Comparison of ENCODE assay signal across 9 mouse cellular contexts in the genomic region with DNA sequence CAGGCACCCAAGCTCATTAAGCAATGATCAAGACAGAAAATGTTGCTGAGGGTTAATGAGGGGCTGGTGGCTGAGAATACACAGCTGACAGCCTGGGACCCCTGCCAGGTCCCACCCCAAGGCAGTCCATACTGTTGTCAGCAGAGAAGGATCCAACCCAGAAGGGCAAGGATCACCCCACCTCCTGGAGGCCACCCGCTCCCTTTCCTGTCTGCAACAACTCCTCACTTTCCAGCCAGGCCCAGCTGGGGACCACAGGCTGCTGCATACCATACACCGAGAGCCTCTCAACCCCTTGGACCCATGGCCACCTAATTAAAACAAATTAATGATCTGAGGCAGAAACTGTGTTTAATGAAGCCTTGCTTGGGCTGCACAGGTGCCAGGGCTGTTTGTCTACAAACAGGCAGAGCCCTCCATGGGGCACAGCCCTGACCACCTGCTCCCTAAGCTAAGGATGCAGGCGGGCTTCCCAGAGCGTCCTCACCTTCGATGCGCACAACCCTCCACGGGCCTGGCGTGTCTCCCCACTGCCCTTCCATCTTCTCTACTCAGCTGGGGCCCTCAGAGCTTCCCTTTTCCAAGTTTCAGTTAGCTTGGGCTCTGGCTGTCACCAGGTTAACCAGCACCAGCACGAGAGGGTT. TPM values are rescaled to one million over a fixed set of nuclear protein-coding genes. Genes with fewer than 3 reads are reported as not detected.
A peak's percentile ranks its signal among the peaks of the same experiment; 100 is the strongest.
DNase-seq lines count a peak whose midpoint lies in the region; ATAC-seq lines count a peak whose summit lies in the region.
"Had no signal": no experiment of that assay in that cellular context is flagged by ENCODE, and none has a peak within 500 bp of the region (broad histone marks: within the 10 kb centered on the region; RNA-seq: fewer than 3 reads in every experiment).

No protein-coding gene starts in this region.

- no peaks in the 10 kb centered on the region for H3K4me1 ChIP-seq in heart, embryonic 15.5 days (replicated peaks)
- H3K4me1 ChIP-seq in neural tube, embryonic 12.5 days = no peaks in the 10 kb centered on the region; the same call in 1 of the 2 replicates
- peaks cover 5% of the 10 kb centered on the region; the same call in 1 of the 2 replicates for H3K4me1 ChIP-seq in intestine, embryonic 16.5 days (ENCODE audit: control insufficient read depth, insufficient read depth, low read length)

- H3K4me3 ChIP-seq in heart, embryonic 15.5 days = no peak overlapping the region
- H3K4me3 ChIP-seq in neural tube, embryonic 12.5 days = no peak overlapping the region
- H3K4me3 ChIP-seq in intestine, embryonic 16.5 days (ENCODE audit: low read length) = no peak overlapping the region

- H3K27ac ChIP-seq in heart, embryonic 15.5 days = no peak overlapping the region
- no peak overlapping the region for H3K27ac ChIP-seq in neural tube, embryonic 12.5 days
- 0 out of 2 replicates have a peak overlapping the region, but pooled peaks have one; percentile 17 for H3K27ac ChIP-seq in intestine, embryonic 16.5 days (ENCODE audit: low read length)

- H3K9me3 ChIP-seq in heart, embryonic 15.5 days (replicated peaks) = no peaks in the 10 kb centered on the region
- H3K9me3 ChIP-seq in neural tube, embryonic 12.5 days = no peaks in the 10 kb centered on the region
- no peaks in the 10 kb centered on the region for H3K9me3 ChIP-seq in intestine, embryonic 16.5 days (ENCODE audit: control insufficient read depth, low read length)

- H3K9ac ChIP-seq in heart, embryonic 15.5 days = no peak overlapping the region
- no peak overlapping the region for H3K9ac ChIP-seq in neural tube, embryonic 12.5 days
- no peak overlapping the region for H3K9ac ChIP-seq in intestine, embryonic 16.5 days (ENCODE audit: low read depth, low read length)

- H3K27me3 ChIP-seq in heart, embryonic 15.5 days = no peaks in the 10 kb centered on the region
- no peaks in the 10 kb centered on the region for H3K27me3 ChIP-seq in neural tube, embryonic 12.5 days (replicated peaks)
- H3K27me3 ChIP-seq in intestine, embryonic 16.5 days (replicated peaks; ENCODE audit: control insufficient read depth, insufficient read depth, low read length) = no peaks in the 10 kb centered on the region

- H3K36me3 ChIP-seq in heart, embryonic 15.5 days = no peaks in the 10 kb centered on the region
- no peaks in the 10 kb centered on the region for H3K36me3 ChIP-seq in neural tube, embryonic 12.5 days
- no peaks in the 10 kb centered on the region for H3K36me3 ChIP-seq in intestine, embryonic 16.5 days (ENCODE audit: control insufficient read depth, insufficient read depth, low read length)

- 0 out of 2 replicates have a peak, but pooled peaks have one; percentile 35 for ATAC-seq in heart, embryonic 15.5 days (replicated peaks; ENCODE audit: insufficient number of reproducible peaks, insufficient read depth, low FRiP score, low read depth)
- peak; percentile 56 for ATAC-seq in neural tube, embryonic 12.5 days (ENCODE audit: low FRiP score, low read depth)
- peak; percentile 83 for ATAC-seq in intestine, embryonic 16.5 days

- 69% methylated on average over 9 of the region's 9 CpGs for WGBS in heart, embryonic 15.5 days
- 71% methylated on average over 9 of the region's 9 CpGs for WGBS in neural tube, embryonic 12.5 days
- 66% methylated on average over 9 of the region's 9 CpGs for WGBS in intestine, embryonic 16.5 days

- H3K4me2 ChIP-seq in heart, embryonic 15.5 days = no peak overlapping the region
- H3K4me2 ChIP-seq in neural tube, embryonic 12.5 days (replicated peaks) = no peak overlapping the region
- no peak overlapping the region for H3K4me2 ChIP-seq in intestine, embryonic 16.5 days (ENCODE audit: low read depth, low read length)

- DNase-seq in heart, adult 11 months = no peak
- no peak for DNase-seq in neural tube, embryonic 10.5 days (ENCODE audit: extremely low spot score, low spot score)
- peak; percentile 35 for DNase-seq in retina, embryonic 14.5 days (ENCODE audit: low spot score)
- DNase-seq in adrenal gland, adult 8-10 months = no peak
- no peak for DNase-seq in cerebellum, postnatal 25 days
- DNase-seq: right cerebral cortex, postnatal 14 days had no signal

RNA-seq across cellular contexts. Expression of a gene that starts 53.4 kb away (rescaled TPM):
- polyA plus RNA-seq in heart, embryonic 15.5 days (2015; fragmentation: Nextera tagmentation; extraction: Ambion mirVana) = 4.8 and 5.2 TPM in 2 replicates
- 77.5 and 80.4 TPM in 2 replicates for polyA plus RNA-seq in neural tube, embryonic 12.5 days (2016; fragmentation: Nextera tagmentation; extraction: Ambion mirVana)
- 24.2 and 25.4 TPM in 2 replicates for polyA plus RNA-seq in intestine, embryonic 16.5 days (2015; fragmentation: Nextera tagmentation; extraction: Ambion mirVana)
- total RNA-seq in adrenal gland, adult 8-10 months (2022) = 1 to 10 TPM; 3.5 to 6.7 (median 4.5) TPM
